Comparison of ENCODE assay signal across 25 mouse cellular contexts in the genomic region with DNA sequence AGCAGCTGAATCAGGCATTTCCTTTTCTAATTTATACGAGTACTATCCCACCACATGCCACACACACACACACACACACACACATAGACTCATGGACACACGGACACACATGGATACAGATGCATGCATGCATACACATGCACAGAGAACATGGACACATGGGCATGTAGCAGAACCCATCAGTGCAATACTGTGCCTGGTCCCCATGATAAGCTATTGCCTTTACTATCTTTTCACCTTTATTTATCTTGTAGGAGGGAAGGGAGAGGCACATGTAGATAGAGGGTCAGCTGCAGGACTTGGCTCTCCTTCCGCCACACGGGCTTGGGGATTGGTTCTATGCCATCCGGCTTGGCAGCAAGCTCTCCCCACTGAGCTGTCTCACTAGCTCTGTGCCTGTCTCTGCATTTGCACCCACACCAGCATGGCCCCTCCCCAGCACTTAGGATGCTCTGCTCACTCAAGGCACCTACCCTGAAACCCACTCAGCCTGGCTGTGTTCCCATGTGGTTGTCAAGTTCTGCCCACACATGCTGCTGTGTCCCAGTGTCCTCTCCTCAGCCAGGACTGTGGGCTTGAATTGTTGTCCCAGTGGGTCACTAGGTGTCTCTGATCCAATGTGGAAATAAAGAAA. TPM values are rescaled to one million over a fixed set of nuclear protein-coding genes. Genes with fewer than 3 reads are reported as not detected.
DNase-seq lines count a peak whose midpoint lies in the region; ATAC-seq and TF ChIP-seq lines count a peak whose summit lies in the region.
"Had no signal": no experiment of that assay in that cellular context is flagged by ENCODE, and none has a peak within 500 bp of the region (broad histone marks: within the 10 kb centered on the region; RNA-seq: fewer than 3 reads in every experiment).

No protein-coding gene starts in this region.

- no peaks in the 10 kb centered on the region for H3K4me1 ChIP-seq in forebrain, embryonic 13.5 days
- no peaks in the 10 kb centered on the region for H3K4me1 ChIP-seq in forebrain, embryonic 16.5 days (replicated peaks; ENCODE audit: control insufficient read depth, insufficient read depth, low read length)
- peaks cover 15% of the 10 kb centered on the region for H3K4me1 ChIP-seq in liver, embryonic 13.5 days (replicated peaks)
- H3K4me1 ChIP-seq in liver, postnatal 0 days (ENCODE audit: insufficient read depth) = no peaks in the 10 kb centered on the region; the same call in 1 of the 2 replicates
- no peaks in the 10 kb centered on the region for H3K4me1 ChIP-seq in kidney, embryonic 14.5 days (ENCODE audit: control insufficient read depth, insufficient read depth, low read length)
- H3K4me1 ChIP-seq: limb, embryonic 10.5 days; midbrain, embryonic 12.5 days had no signal

- WGBS in forebrain, embryonic 13.5 days = 91% methylated on average over 5 of the region's 5 CpGs
- WGBS in forebrain, embryonic 16.5 days = 87% methylated on average over 5 of the region's 5 CpGs
- 59% methylated on average over 5 of the region's 5 CpGs for WGBS in liver, embryonic 13.5 days (ENCODE audit: insufficient replicate concordance)
- WGBS in liver, postnatal 0 days (ENCODE audit: insufficient replicate concordance) = 74% methylated on average over 5 of the region's 5 CpGs
- 88% methylated on average over 5 of the region's 5 CpGs for WGBS in kidney, embryonic 14.5 days

- ATAC-seq in forebrain, embryonic 13.5 days = no peak
- ATAC-seq in forebrain, embryonic 16.5 days = no peak
- peak; percentile 52; the same call in 1 of the 2 replicates for ATAC-seq in liver, embryonic 13.5 days (ENCODE audit: low read depth)
- ATAC-seq in liver, postnatal 0 days = no peak
- ATAC-seq in erythroblast, adult 5-6 weeks (replicated peaks; ENCODE audit: low FRiP score, poor library complexity, severe bottlenecking) = peak; percentile 35
- ATAC-seq in megakaryocyte progenitor cell, adult 5-6 weeks (replicated peaks; ENCODE audit: poor library complexity) = peak; percentile 43
- ATAC-seq in kidney, embryonic 14.5 days (ENCODE audit: low FRiP score, low TSS enrichment) = no peak
- ATAC-seq: activated CD4-positive, CD25-positive, alpha-beta regulatory T cell, adult 4 months; lung, postnatal 0 days had no signal

- no peak overlapping the region for H3K4me2 ChIP-seq in forebrain, embryonic 13.5 days
- no peak overlapping the region for H3K4me2 ChIP-seq in forebrain, embryonic 16.5 days (ENCODE audit: low read length)
- no peak overlapping the region for H3K4me2 ChIP-seq in liver, embryonic 13.5 days
- H3K4me2 ChIP-seq in liver, postnatal 0 days (ENCODE audit: low read depth, low read length) = no peak overlapping the region
- H3K4me2 ChIP-seq in kidney, embryonic 14.5 days (replicated peaks; ENCODE audit: low read depth, low read length) = no peak overlapping the region
- H3K4me2 ChIP-seq: midbrain, embryonic 12.5 days had no signal

- H3K9ac ChIP-seq in forebrain, embryonic 13.5 days = peak overlapping the region; percentile 21; the same call in 1 of the 2 replicates
- H3K9ac ChIP-seq in forebrain, embryonic 16.5 days (replicated peaks; ENCODE audit: low read depth, low read length) = no peak overlapping the region
- no peak overlapping the region for H3K9ac ChIP-seq in liver, embryonic 13.5 days
- no peak overlapping the region for H3K9ac ChIP-seq in liver, postnatal 0 days (replicated peaks)
- no peak overlapping the region for H3K9ac ChIP-seq in kidney, embryonic 14.5 days (ENCODE audit: low read depth, low read length)
- H3K9ac ChIP-seq: midbrain, embryonic 12.5 days had no signal

- no peaks in the 10 kb centered on the region for H3K9me3 ChIP-seq in forebrain, embryonic 13.5 days (replicated peaks)
- no peaks in the 10 kb centered on the region for H3K9me3 ChIP-seq in forebrain, embryonic 16.5 days (ENCODE audit: control insufficient read depth, low read length)
- H3K9me3 ChIP-seq in liver, embryonic 13.5 days (replicated peaks) = no peaks in the 10 kb centered on the region
- no peaks in the 10 kb centered on the region for H3K9me3 ChIP-seq in liver, postnatal 0 days (ENCODE audit: low read length)
- no peaks in the 10 kb centered on the region for H3K9me3 ChIP-seq in kidney, embryonic 14.5 days (ENCODE audit: control insufficient read depth, low read length)
- H3K9me3 ChIP-seq: G1E; heart, embryonic 10.5 days; limb, embryonic 10.5 days; midbrain, embryonic 12.5 days had no signal

- no peak overlapping the region for H3K4me3 ChIP-seq in forebrain, embryonic 13.5 days
- H3K4me3 ChIP-seq in forebrain, embryonic 16.5 days (replicated peaks; ENCODE audit: low read length) = no peak overlapping the region
- no peak overlapping the region for H3K4me3 ChIP-seq in liver, embryonic 13.5 days (replicated peaks)
- no peak overlapping the region for H3K4me3 ChIP-seq in liver, postnatal 0 days (ENCODE audit: low read depth, low read length)
- no peak overlapping the region for H3K4me3 ChIP-seq in kidney, embryonic 14.5 days (ENCODE audit: low read length)
- H3K4me3 ChIP-seq: heart, embryonic 10.5 days; limb, embryonic 10.5 days; midbrain, embryonic 12.5 days had no signal

- H3K36me3 ChIP-seq in forebrain, embryonic 13.5 days (ENCODE audit: poor library complexity, severe bottlenecking) = peaks cover 45% of the 10 kb centered on the region
- peaks cover 2% of the 10 kb centered on the region; the same call in 1 of the 2 replicates for H3K36me3 ChIP-seq in forebrain, embryonic 16.5 days (ENCODE audit: control insufficient read depth, insufficient read depth)
- no peaks in the 10 kb centered on the region for H3K36me3 ChIP-seq in liver, embryonic 13.5 days
- no peaks in the 10 kb centered on the region for H3K36me3 ChIP-seq in liver, postnatal 0 days (replicated peaks; ENCODE audit: insufficient read depth, low read length)
- H3K36me3 ChIP-seq in kidney, embryonic 14.5 days (ENCODE audit: control insufficient read depth, insufficient read depth, low read length) = no peaks in the 10 kb centered on the region
- H3K36me3 ChIP-seq: G1E; heart, embryonic 10.5 days; limb, embryonic 10.5 days had no signal

- no peak overlapping the region for H3K27ac ChIP-seq in forebrain, embryonic 13.5 days
- no peak overlapping the region for H3K27ac ChIP-seq in forebrain, embryonic 16.5 days (ENCODE audit: low read length)
- H3K27ac ChIP-seq in liver, embryonic 13.5 days = no peak overlapping the region
- H3K27ac ChIP-seq in liver, postnatal 0 days (ENCODE audit: low read depth) = no peak overlapping the region
- no peak overlapping the region for H3K27ac ChIP-seq in kidney, embryonic 14.5 days (ENCODE audit: low read depth, low read length)
- H3K27ac ChIP-seq: heart, embryonic 10.5 days; kidney, postnatal 0 days; limb, embryonic 10.5 days; midbrain, embryonic 12.5 days had no signal

- no peaks in the 10 kb centered on the region for H3K27me3 ChIP-seq in forebrain, embryonic 13.5 days
- no peaks in the 10 kb centered on the region for H3K27me3 ChIP-seq in forebrain, embryonic 16.5 days (replicated peaks; ENCODE audit: control insufficient read depth, insufficient read depth, low read length)
- no peaks in the 10 kb centered on the region for H3K27me3 ChIP-seq in liver, embryonic 13.5 days
- no peaks in the 10 kb centered on the region for H3K27me3 ChIP-seq in liver, postnatal 0 days (ENCODE audit: insufficient read depth, low read length)
- no peaks in the 10 kb centered on the region for H3K27me3 ChIP-seq in kidney, embryonic 14.5 days (ENCODE audit: control insufficient read depth, insufficient read depth, low read length)
- H3K27me3 ChIP-seq: CH12.LX; midbrain, embryonic 12.5 days had no signal

- TF ChIP-seq CTCF in liver, postnatal 0 days (IDR thresholded peaks at IDR 0.05; ENCODE audit: low read depth) = no peak

- TF ChIP-seq EP300 in liver, postnatal 0 days (IDR thresholded peaks at IDR 0.05; ENCODE audit: low read depth) = no peak

- DNase-seq in liver, embryonic 13.5 days = no peak
- no peak for DNase-seq in liver, postnatal 0 days
- DNase-seq in lung, postnatal 25 days (ENCODE audit: low spot score) = no peak
- DNase-seq: adrenal gland, postnatal 14 days; B cell, adult 2 months; cerebellum, postnatal 36 days; kidney, adult 11 months; right cerebral cortex, postnatal 25 days; spleen, adult 18-20 months; thymus, postnatal 14 days had no signal

RNA-seq across cellular contexts. Expression of gene Cilp2, which starts 24.0 kb away (rescaled TPM):
- polyA plus RNA-seq in forebrain, embryonic 13.5 days (2015; fragmentation: Nextera tagmentation; extraction: Ambion mirVana) = 1.1 and 1.3 TPM in 2 replicates
- polyA plus RNA-seq in forebrain, embryonic 16.5 days (2015; fragmentation: Nextera tagmentation; extraction: Ambion mirVana) = 4.9 and 5.0 TPM in 2 replicates
- polyA plus RNA-seq in liver, embryonic 13.5 days (2015; fragmentation: Nextera tagmentation; extraction: Ambion mirVana) = 0.03 and 0.09 TPM in 2 replicates
- 0.02 TPM in 1 of 2 replicates, not detected in the other for polyA plus RNA-seq in liver, postnatal 0 days (2015; fragmentation: Nextera tagmentation; extraction: Ambion mirVana)
- not detected in 2 replicates for total RNA-seq in erythroblast, adult 5-6 weeks (2015; ENCODE audit: low replicate concordance)
- not detected in 2 replicates for total RNA-seq in erythroblast, adult 5-6 weeks (2017; ENCODE audit: low replicate concordance)
- not detected in 2 replicates for total RNA-seq in megakaryocyte progenitor cell, adult 5-6 weeks (2015)
- not detected in 2 replicates for total RNA-seq in megakaryocyte progenitor cell, adult 5-6 weeks (2017)
- polyA plus RNA-seq in kidney, embryonic 14.5 days (2014; fragmentation: Nextera tagmentation; extraction: Ambion mirVana) = 0.58 and 0.77 TPM in 2 replicates
- total RNA-seq: liver, adult 2 months had no signal
- polyA plus RNA-seq: activated CD4-positive, CD25-positive, alpha-beta regulatory T cell, adult 4 months had no signal

RNA-seq across cellular contexts. Expression of gene Pbx4, which starts 31.2 kb away (rescaled TPM):
- polyA plus RNA-seq in forebrain, embryonic 13.5 days (2015; fragmentation: Nextera tagmentation; extraction: Ambion mirVana) = 63.5 and 67.7 TPM in 2 replicates
- polyA plus RNA-seq in forebrain, embryonic 16.5 days (2015; fragmentation: Nextera tagmentation; extraction: Ambion mirVana) = 47.2 and 48.0 TPM in 2 replicates
- polyA plus RNA-seq in liver, embryonic 13.5 days (2015; fragmentation: Nextera tagmentation; extraction: Ambion mirVana) = 2.4 and 2.8 TPM in 2 replicates
- 2.3 and 2.7 TPM in 2 replicates for polyA plus RNA-seq in liver, postnatal 0 days (2015; fragmentation: Nextera tagmentation; extraction: Ambion mirVana)
- 1.5 and 2.1 TPM in 2 replicates for total RNA-seq in erythroblast, adult 5-6 weeks (2015; ENCODE audit: low replicate concordance)
- 2.8 TPM in 1 of 2 replicates, not detected in the other for total RNA-seq in erythroblast, adult 5-6 weeks (2017; ENCODE audit: low replicate concordance)
- 6.8 and 10.2 TPM in 2 replicates for total RNA-seq in megakaryocyte progenitor cell, adult 5-6 weeks (2015)
- 13.3 and 15.0 TPM in 2 replicates for total RNA-seq in megakaryocyte progenitor cell, adult 5-6 weeks (2017)
- 9.6 and 9.7 TPM in 2 replicates for polyA plus RNA-seq in kidney, embryonic 14.5 days (2014; fragmentation: Nextera tagmentation; extraction: Ambion mirVana)
- total RNA-seq: gastrocnemius, adult 8-10 months had no signal

RNA-seq across cellular contexts. Expression of gene Tssk6, which starts 38.5 kb away (rescaled TPM):
- 2.5 and 3.4 TPM in 2 replicates for polyA plus RNA-seq in forebrain, embryonic 13.5 days (2015; fragmentation: Nextera tagmentation; extraction: Ambion mirVana)
- 2.7 and 2.8 TPM in 2 replicates for polyA plus RNA-seq in forebrain, embryonic 16.5 days (2015; fragmentation: Nextera tagmentation; extraction: Ambion mirVana)
- polyA plus RNA-seq in liver, embryonic 13.5 days (2015; fragmentation: Nextera tagmentation; extraction: Ambion mirVana) = 2.4 and 2.5 TPM in 2 replicates
- polyA plus RNA-seq in liver, postnatal 0 days (2015; fragmentation: Nextera tagmentation; extraction: Ambion mirVana) = 1.3 and 1.7 TPM in 2 replicates
- not detected in 2 replicates for total RNA-seq in erythroblast, adult 5-6 weeks (2015; ENCODE audit: low replicate concordance)
- 0.28 and 0.94 TPM in 2 replicates for total RNA-seq in erythroblast, adult 5-6 weeks (2017; ENCODE audit: low replicate concordance)
- 0.49 and 0.52 TPM in 2 replicates for total RNA-seq in megakaryocyte progenitor cell, adult 5-6 weeks (2015)
- total RNA-seq in megakaryocyte progenitor cell, adult 5-6 weeks (2017) = 0.08 and 0.57 TPM in 2 replicates
- 2.7 and 5.1 TPM in 2 replicates for polyA plus RNA-seq in kidney, embryonic 14.5 days (2014; fragmentation: Nextera tagmentation; extraction: Ambion mirVana)
- total RNA-seq: gastrocnemius, adult 8-10 months; liver, adult 2 months had no signal
- polyA plus RNA-seq: activated CD4-positive, CD25-positive, alpha-beta regulatory T cell, adult 4 months had no signal

RNA-seq across cellular contexts. Expression of gene Ndufa13, which starts 38.9 kb away (rescaled TPM):
- 172 and 183 TPM in 2 replicates for polyA plus RNA-seq in forebrain, embryonic 13.5 days (2015; fragmentation: Nextera tagmentation; extraction: Ambion mirVana)
- polyA plus RNA-seq in forebrain, embryonic 16.5 days (2015; fragmentation: Nextera tagmentation; extraction: Ambion mirVana) = 144 and 145 TPM in 2 replicates
- polyA plus RNA-seq in liver, embryonic 13.5 days (2015; fragmentation: Nextera tagmentation; extraction: Ambion mirVana) = 109 and 114 TPM in 2 replicates
- 152 TPM in 2 replicates for polyA plus RNA-seq in liver, postnatal 0 days (2015; fragmentation: Nextera tagmentation; extraction: Ambion mirVana)
- 16.1 and 18.2 TPM in 2 replicates for total RNA-seq in erythroblast, adult 5-6 weeks (2015; ENCODE audit: low replicate concordance)
- total RNA-seq in erythroblast, adult 5-6 weeks (2017; ENCODE audit: low replicate concordance) = 27.2 and 32.9 TPM in 2 replicates
- 48.2 and 51.8 TPM in 2 replicates for total RNA-seq in megakaryocyte progenitor cell, adult 5-6 weeks (2015)
- total RNA-seq in megakaryocyte progenitor cell, adult 5-6 weeks (2017) = 99.5 and 114 TPM in 2 replicates
- polyA plus RNA-seq in kidney, embryonic 14.5 days (2014; fragmentation: Nextera tagmentation; extraction: Ambion mirVana) = 192 and 272 TPM in 2 replicates

RNA-seq across cellular contexts. Expression of gene Yjefn3, which starts 39.0 kb away (rescaled TPM):
- polyA plus RNA-seq in forebrain, embryonic 13.5 days (2015; fragmentation: Nextera tagmentation; extraction: Ambion mirVana) = 7.2 and 7.9 TPM in 2 replicates
- 6.7 and 10.1 TPM in 2 replicates for polyA plus RNA-seq in forebrain, embryonic 16.5 days (2015; fragmentation: Nextera tagmentation; extraction: Ambion mirVana)
- polyA plus RNA-seq in liver, embryonic 13.5 days (2015; fragmentation: Nextera tagmentation; extraction: Ambion mirVana) = 0.74 and 0.81 TPM in 2 replicates
- 0.72 and 0.89 TPM in 2 replicates for polyA plus RNA-seq in liver, postnatal 0 days (2015; fragmentation: Nextera tagmentation; extraction: Ambion mirVana)
- total RNA-seq in erythroblast, adult 5-6 weeks (2015; ENCODE audit: low replicate concordance) = not detected in 2 replicates
- total RNA-seq in erythroblast, adult 5-6 weeks (2017; ENCODE audit: low replicate concordance) = not detected in 2 replicates
- total RNA-seq in megakaryocyte progenitor cell, adult 5-6 weeks (2015) = not detected in 2 replicates
- total RNA-seq in megakaryocyte progenitor cell, adult 5-6 weeks (2017) = 0.37 TPM in 1 of 2 replicates, not detected in the other
- 1.7 and 3.3 TPM in 2 replicates for polyA plus RNA-seq in kidney, embryonic 14.5 days (2014; fragmentation: Nextera tagmentation; extraction: Ambion mirVana)

Comparison
In these comparisons a context has a peak if more than half of its experiments do, and no peak if none do; other contexts are left out.
1. ATAC-seq: peak in liver, embryonic 13.5 days (single experiment), erythroblast, adult 5-6 weeks (single experiment) and megakaryocyte progenitor cell, adult 5-6 weeks (single experiment); none in forebrain, embryonic 13.5 days (single experiment), forebrain, embryonic 16.5 days (single experiment), liver, postnatal 0 days (single experiment) and kidney, embryonic 14.5 days (single experiment).